Mouse (Mus musculus) adrenal gland, adult 8-10 months (tissue): ENCODE measurements around the gene Adam15. TPM values are rescaled to one million over a fixed set of nuclear protein-coding genes. Genes with fewer than 3 reads are reported as not detected.

Experiments
- DNase-seq: peaks from one replicate; pipeline ENCODE4 v3.0.0; 2022
- total RNA-seq, 4 experiments: library from RNA; stranded (reverse); gene quantifications; 2 replicates each; pipeline ENCODE4 v1.2.4; 2022

Adam15 gene
- 10 to 100 TPM; 58.4 to 85.4 (median 71.3) TPM for total RNA-seq

DNA sequence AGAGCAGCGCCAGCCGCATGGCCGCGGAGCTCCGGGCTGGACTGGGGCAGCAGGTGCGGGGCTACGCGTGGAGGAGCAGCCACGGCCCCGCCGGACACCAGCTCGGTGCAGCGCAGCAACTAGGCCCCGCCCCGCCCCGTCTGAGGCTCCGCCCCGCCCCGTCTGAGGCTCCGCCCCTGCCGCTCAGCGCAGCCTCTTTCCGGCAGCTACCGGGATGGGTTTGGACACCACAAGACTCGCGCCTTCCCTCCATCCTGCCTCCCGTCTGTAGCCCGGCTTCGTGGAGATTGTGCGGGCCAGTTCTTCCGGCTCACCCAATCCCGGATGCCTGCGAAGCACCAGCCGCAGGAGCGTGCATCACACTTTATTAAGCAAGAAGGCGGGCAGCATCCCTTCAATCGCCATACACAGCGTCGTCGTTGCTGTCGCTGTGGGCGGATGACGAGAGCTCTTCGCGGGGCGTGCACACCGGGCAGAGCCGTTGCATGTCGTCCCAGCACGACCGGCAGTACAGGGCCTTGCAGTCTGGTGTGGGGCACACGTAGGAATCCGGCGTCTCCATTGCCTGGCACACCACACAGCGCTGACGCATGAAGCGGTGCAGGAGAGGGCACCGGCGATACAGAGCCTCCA lies at the start of gene Adam15:
TSS of gene Adam15 (minus strand) at position 128 of the 633 bp plus-strand sequence.
- peak; percentile 83 for DNase-seq

DNA sequence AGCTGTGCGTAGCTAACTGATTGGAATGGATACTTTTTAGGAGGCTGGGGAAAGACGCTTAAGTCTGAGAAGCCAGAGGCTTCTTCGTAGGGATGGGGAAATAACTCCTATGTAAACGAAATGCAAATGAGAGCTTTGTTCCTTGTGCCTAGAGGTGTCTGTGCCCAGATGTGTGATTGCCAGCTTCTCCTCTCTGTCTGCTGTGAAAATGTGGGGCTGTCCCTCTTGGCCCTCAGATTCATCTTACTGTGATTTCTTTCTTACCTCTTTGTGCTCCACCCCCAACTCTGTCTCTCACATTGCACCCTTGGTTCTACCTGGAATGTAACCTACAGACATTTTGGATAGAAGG lies 46.8 kb upstream of the Adam15 start:
- no peak for DNase-seq

DNA sequence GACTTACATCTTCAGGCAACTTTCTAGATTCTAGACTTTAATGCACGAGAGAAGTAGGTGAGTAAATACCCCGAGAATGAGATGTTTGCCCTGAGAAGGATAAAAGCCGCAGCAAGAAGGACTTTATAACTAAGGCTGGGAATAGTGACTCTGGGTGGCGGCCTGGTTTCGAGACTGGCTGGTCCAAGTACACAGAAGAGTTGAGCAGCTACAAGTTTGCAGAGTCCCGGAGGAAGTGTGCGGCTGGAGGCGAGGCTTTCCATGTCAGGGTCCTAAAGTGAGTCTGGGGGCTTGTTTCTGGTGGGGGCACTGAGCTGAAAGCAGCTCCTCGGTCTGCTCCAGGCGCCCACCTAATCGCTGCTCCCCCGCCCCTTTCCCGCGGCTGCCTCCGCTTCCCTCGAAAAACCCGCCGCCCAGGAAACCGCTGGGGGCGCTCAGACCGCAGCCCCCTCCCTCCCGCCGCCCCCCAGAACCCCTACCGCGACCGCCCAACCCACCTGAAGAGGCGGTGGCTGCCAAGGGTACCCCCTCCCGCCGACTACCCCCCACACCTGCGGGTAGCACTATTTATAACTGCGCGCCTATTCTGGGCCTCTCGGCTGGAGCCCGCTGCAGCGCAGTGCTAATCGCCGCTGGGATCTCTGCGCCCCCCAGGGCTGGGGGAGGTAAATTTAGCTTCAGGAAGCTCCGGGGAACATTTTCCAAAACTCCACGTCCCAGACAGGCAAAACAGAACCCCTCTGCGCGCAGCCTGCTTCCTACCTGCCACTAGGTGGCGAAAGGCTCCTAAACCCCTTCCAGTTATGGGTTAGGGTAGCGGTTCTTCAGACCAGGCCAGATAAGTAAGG lies 46.2 kb upstream of the Adam15 start:
- no peak for DNase-seq

DNA sequence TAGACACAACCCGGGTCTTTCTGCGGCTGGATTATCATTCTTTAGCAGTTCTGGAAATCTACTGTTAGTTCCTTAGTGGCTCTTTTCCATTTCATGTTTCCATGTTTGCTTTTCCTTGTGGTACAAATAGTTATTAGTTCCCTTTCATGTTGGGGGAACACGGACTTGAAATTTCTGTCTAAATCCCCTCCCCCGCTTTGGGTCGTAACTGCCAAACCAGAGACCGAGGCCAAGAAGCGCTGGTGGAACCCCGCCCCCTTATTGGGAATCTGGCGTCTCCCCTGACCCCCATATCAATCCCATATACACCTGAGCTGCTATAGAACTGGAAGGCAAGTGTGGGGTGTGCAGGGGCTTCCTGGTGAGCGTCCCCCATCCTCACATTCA lies 45.6 kb upstream of the Adam15 start:
- no peak for DNase-seq

DNA sequence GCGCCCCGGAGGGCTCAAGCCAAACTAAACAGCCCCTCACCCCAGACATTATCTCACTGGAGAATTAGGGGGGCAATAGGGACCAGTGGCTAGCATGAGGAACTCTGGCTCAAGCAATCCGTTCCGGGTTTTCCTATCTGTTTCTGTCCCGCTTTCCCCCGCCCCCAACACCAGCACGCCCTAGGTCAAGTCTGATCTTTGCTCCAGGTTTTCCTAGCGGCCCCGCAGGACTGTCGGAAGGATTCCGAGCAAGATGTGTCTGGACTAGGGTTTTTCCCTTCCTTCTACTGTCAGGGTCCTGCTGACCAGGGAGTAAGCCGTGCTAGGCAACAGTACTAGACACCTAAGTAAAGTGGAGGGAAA lies 45.1 kb upstream of the Adam15 start:
- peak; percentile 87 for DNase-seq

DNA sequence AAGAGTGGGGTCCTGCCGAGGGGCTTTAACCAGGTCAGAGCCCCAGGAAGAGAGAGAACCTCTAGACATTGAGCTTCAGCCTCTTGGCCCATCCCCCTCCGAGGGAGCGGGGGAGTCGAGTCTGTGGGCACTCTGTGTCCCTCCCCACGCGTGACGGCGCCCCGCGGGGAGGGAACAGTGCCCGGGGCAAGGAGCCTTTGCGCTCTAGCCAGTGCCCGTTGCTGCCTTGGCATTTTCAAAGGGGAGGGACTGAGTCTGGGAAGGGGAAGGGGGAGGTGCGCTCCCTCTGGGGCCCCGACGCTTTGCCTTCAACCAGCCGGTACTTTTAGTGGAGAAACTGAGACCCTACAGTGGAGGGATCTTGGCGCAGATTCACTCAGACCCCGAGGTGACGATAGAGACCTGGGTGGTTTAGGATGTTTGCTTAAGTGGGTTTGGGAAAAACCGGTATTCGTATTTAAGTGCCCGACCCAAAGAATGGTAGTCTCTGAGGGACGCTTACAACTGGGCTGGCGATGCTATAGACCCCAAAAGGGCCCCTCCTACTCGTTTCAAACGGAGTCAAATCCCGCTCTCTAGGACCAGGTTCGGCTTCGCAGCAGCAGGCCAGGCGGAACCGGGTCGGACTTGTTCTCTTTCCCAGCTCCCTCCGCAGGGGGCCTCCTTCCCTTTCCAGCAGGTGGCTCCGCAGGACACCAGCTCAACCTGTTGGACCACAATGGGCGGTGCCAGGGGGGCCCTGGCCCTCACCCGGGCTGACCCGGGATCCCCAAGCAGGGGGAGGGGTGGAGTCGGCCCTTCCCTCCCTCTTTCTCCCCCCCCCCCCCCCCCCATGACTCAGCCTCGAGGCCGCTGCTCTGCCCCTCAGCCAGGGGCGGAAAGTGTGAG lies 44.5 kb upstream of the Adam15 start, which contains the start of gene Zbtb7b:
TSS of gene Zbtb7b (minus strand) at position 771 of the 888 bp plus-strand sequence.
- DNase-seq: peak; percentile 87

DNA sequence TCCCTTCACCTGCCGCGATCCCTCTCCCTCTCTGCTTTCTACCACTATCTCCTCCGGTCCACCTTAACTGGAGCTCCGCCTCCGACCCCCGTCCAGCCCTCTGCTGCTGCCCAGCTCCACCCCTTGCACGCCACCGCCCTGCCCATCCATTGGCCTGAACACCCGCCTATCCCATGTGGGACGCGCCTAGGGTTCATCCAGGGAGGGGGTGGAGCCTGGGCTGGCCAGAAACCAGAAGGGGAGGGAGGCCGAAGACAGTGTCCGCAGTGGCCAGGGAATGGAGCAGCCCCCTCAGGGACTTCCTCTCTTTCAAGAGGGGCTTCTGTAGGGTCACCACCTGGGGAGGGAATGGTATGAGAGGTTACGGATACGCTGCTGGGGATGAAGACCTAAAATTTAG lies 43.8 kb upstream of the Adam15 start:
- peak; percentile 99 for DNase-seq

DNA sequence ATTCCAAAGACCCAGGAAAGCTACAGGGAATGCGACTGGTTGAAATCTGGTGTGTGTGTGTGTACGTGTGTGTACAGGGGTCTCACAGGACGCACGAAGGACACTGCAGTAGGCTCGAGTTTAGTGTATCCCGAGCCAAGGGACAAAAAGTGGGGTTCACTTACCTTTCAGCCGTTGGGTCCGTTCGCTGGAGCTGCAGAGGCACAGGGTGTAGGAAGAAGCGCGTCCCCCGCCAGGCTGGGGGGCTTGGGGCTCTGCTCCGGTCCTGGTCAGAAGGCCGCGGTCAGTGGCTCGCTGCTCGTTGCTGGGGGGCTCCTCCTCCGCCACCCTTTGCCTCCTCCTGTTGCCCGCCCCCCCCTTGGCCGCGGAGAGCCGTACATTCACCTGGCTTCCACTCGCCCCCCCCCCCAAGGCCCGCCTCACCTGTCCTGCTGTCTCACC lies 43.1 kb upstream of the Adam15 start:
- DNase-seq: no peak

DNA sequence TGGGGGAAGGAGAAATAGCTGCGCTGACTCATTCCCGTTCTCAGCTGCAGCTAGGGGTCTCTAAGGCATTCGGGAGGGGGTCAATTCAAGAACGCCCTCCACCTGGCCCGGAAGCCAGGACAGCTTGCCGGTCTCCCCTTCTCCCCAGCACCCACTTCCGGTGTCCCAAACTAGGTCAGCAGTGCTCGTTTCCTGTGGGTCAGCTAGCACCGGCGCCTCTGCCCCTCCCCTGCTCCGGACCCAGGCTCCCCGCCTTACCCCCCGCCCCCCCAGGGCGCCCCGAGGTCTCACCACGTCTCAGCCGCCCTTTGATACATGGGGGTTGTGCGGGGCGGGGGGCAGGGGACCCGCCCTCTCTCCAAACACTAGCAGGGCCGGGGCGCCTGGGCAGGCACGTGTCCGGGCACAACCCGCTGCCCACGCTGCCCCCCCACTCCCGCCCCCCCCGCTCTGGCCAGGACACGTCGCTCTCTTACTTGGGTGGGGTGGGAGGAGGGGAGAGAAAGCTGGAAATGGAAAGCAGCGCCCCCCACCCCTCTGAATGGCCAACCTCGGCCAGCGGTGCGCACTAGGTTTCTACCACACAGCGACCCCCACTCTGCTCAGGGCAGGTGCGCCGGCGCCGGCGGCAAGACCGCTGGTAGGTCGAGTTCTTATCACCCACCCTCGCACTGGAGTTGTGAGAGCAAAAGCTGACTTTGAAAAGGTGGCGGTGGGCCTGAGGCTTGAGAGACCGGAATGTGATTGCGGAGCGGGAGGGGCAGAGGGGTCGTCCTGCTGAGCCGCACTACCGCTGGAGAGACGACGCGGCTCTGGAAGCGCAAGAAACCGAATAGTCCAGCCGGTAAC lies 42.1 kb upstream of the Adam15 start:
- DNase-seq: peak; percentile 80

DNA sequence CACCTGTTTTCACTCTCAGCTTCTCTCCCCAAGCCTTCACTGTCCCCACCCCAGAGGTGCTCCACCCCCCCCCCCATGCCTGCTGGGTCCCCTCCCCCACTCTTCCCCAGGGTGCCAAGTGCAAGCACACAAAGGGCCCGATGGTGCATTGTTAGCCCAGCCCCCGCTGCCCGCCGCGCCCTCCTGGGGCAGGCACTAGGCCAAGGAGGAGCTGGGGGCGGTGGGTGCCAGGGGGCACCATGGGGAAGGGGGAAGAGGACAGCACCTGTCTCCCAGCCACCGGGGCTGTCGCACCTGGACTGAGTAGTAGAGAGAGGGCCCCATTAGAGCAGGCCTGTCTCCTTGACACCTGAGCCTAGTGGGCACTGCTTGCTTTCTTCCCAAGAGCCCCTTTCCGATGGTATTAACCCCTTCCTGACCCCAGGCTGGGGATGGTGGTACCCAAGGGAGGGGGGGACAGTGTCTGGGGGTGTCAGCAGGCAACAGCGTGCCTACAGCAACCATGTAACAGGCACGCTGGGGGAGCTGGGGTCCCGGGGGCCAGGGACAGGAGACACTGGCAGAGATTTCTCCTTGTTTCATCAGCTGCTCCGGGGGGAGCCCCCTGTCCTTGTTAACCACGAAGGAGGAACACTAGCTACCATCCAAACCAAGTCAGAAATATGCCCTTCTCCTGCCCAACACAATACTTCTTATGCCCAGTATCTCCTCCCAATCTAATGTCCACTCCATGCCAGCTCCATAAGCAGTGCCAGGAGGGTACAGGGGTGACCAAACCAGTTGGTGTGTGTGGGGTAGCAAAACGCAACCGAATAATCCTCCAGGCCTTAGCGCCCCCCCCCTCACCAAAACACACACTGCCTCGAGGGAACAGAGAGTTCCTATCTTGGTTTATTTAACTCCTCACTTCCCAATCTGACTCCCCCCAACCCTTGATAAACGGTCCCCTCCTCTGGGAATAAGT lies 41.2 kb upstream of the Adam15 start:
- DNase-seq: no peak

DNA sequence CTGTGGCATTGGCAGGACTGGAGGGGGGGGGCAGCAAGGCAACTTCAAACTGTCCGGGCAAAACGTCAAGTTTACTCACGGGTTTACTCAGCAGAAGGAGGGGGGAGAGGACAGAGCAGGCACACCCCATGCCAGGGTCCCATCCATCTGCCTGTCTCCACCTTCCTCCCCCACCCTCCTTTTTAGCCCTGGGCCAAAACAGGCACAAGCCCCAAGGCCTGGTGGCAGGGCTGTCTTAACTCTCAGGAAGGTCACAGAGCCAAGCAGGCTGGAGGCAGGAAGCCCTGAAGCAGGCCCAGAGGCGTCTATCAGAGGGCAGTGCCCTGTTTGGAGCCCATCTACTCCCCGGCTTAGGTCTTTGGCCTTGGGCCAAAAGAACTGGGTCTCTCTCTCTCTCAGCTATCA lies 40.3 kb upstream of the Adam15 start:
- DNase-seq: peak; percentile 86

DNA sequence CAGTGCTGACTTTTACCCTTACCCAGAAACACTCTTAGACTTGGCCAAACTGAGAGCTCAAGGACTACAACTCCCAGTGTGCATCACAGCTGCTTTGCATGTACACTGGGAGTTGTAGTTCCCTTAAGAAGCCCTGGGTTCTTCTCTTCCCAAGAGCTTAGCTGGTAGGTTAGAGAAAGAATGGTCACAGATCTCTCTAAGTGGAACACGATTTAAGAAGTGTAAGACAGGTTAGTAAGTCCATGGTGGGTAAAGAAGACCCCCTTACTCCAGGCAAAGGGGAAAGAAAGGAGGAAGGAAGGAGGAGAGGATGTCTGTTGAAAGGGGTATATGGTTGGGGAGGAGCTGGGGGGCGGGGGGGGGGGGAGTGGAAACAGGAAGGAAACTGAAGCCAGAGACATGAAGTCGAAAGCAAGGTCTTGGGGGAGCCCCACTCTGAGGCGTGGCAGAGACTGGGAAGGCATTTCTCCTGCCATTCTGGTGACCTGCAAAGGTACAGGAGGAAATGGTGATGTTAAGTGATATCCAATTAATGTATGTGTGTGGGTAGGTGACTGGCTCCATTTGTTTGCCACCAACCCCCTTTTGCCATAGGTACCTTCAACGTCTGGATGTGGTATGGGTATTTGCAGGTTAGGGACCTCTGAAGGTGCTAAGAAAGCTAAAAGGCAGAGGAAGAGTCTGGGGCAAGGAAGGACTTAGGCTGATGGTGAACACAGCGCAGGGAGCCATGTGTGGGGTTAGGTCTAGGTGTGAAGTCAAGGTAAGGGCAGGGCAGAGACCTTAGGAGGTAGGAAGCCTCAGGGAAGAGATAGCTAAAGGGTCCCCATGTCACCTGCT lies 39.3 kb upstream of the Adam15 start:
- no peak for DNase-seq

DNA sequence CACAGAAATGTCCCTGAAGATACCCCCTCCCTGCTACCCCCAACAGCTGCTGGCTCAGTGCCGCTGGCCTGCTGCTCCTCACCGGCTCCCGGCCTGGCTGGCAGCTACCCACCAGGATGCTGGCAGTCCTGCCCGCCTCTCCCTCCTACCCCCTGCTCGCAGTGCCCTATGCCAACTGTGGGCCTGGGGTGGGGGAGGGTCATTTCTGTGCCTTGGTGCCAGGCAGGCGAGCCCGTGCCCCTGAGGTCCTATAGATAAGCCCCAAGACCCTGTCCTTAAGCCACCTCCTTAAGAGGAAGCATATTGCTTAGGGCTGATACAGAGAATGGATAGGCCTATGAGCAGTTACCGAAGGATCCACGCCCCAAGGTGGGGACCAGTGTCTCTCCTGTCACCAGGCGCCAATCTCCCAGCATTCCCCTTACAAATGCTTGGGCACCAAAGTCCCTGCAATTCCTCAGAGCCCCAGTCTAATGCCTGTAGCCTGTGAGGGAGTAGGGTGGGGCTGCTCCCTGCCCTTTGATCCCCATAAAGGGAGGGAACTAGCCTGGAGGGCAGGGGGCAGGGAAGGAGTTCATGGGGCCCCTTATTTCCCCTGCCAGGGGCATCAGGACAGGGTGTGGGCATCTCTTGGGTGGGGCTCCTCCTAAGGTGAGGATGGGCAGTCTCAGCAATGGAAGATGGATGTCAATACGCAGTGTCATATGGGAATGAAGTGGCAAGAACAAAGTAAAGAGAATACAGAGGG lies 38.5 kb upstream of the Adam15 start:
- DNase-seq: no peak

DNA sequence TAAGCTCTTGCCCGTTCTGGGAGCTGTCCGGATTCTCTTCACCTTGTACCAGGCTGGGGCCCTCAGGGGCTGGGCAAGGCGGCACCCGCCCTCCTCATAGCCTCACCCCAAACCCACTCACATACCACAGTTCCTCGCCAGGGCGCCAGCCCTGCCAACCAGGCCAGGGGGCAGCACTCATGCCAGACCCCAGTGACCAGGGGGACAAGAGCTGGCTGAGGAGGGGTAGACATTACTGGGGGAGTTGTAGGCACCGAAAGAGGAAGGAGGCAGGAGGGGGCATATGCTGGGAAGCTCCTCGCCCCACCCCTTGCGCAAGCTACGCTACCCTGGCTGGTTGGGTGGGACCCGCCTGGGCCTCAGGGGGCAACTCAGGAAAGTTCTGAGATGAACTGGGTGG lies 37.8 kb upstream of the Adam15 start:
- DNase-seq: no peak

DNA sequence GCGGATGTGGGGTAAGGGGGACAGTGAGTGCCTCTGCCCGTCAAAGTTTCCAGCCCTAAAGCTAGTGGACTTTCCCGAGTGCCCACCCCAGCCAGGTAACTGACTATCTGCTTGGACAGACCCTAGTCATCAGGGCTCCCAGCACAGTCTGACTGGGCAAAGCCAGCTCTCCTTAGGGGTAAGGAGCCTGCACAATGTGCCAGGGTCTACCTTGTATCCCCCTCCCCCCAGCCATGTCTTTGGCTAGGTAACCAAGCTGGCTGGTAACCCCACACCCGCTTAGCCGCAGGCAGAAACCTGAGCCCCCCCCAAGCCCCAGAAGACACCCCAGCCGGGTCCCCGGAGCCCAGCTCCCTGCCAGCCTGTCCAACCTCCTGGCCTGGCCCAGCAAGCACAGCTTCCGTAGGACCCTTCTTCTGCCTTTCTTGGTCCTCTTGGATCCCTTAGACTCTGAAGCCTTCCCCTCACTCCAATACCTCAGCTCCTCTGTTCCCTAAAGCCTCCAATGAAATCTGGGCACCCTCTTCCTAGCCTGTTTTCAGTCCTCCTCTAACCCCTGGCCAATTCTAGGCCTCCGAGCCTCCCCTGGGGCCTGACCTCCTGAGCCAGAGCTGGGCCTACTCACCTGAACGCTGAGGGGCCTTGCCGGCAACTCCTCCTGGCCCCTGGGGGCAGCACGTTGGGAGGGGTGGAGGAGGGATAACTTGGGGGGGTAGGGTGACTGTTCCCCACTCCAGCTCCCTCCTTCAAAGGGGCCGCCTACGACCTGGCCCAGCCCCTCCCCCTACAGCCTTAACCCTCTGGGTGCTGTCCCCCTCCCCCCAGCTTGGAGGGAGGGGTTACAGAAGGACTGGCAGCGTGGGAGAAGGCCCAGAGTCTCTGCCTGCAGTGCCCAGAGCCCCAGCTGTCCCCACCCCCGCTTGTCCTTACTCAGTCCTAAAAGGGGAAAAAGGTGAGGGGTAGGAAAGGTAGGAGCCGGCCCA lies 36.9 kb upstream of the Adam15 start:
- no peak for DNase-seq

DNA sequence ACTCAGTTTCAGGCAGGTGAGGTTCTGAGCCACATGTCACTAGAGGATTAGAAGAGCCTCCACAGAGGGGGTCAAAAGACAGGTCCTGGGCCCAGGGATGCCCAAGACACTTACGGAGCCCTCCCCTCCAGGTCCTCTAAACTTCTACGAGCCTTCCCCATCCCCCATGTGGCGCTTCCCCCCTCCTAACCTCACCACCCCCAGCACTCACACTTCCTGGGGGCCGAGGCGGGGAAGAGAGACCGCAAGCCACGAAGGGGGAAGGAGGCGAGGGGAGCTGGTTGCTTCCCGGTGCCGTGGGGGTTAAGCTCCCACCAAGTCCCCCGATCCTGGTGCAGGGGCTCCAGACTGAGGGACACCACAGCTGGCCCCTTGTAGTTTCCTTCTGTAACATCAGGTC lies 35.7 kb upstream of the Adam15 start:
- no peak for DNase-seq

DNA sequence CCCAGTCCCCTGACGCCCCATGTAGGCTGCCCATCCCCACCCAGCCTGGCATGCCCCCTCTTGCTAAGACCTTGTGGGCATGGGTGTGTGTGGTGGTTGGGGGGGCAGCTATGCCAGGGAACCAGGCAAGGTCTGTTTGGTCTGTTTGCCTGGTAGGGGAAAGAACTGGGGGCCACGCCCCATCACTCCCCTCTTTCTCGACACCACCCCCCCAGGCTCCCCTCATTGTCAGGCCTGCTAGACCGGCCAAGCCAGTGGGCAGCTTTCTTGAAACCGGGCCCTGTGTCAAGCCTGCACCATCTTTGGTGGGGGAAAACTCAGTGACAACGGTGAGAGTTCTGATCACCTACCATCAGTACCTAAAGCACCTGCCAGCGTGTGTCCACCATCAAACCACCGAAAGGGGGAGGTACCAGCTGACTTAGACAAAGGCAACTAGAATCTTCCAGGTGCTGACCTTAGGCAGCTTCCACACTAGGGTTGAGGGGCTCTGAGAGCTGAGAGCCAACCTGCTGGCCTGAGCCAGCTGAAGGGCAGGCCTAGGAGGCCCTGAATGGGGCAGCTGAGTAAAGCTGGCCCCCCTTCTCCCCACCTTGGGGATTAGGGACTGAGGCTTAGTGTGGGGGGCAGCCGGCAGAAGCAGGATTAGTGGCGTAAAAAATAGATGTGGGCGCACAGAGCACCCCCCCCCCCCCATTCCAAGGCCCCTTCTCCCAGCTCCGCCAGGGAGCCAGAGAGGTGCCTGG lies 34.7 kb upstream of the Adam15 start:
- DNase-seq: no peak
